In genomic region chr19:12633176-12633575, GRCm38 (mm10) we compare ENCODE assay signal across 37 mouse cellular contexts. TPM values are rescaled to one million over a fixed set of nuclear protein-coding genes. Genes with fewer than 3 reads are reported as not detected.
DNase-seq lines count a peak whose midpoint lies in the region; ATAC-seq and TF ChIP-seq lines count a peak whose summit lies in the region.
"Had no signal": no experiment of that assay in that cellular context is flagged by ENCODE, and none has a peak within 500 bp of the region (broad histone marks: within the 10 kb centered on the region; RNA-seq: fewer than 3 reads in every experiment).

Gene Glyat, plus strand, starts transcription at chr19:12633308.

- no peak within 1 kb of the TSS for H3K9ac ChIP-seq in kidney, embryonic 14.5 days (ENCODE audit: low read depth, low read length)
- H3K9ac ChIP-seq in kidney, embryonic 16.5 days (replicated peaks; ENCODE audit: low read length): no peak within 1 kb of the TSS
- H3K9ac ChIP-seq: hindbrain, embryonic 15.5 days; limb, embryonic 13.5 days; liver, embryonic 13.5 days had no signal

- no peaks in the 10 kb centered on the region for H3K9me3 ChIP-seq in kidney, embryonic 14.5 days (ENCODE audit: control insufficient read depth, low read length)
- no peaks in the 10 kb centered on the region for H3K9me3 ChIP-seq in kidney, embryonic 16.5 days (ENCODE audit: low read length)
- H3K9me3 ChIP-seq: hindbrain, embryonic 10.5 days; hindbrain, embryonic 15.5 days; limb, embryonic 13.5 days; liver, embryonic 13.5 days had no signal

- CTCF ChIA-PET in Patski (lab: Charles Lee): no interaction called here

- H3K4me1 ChIP-seq in kidney, embryonic 14.5 days (ENCODE audit: control insufficient read depth, insufficient read depth, low read length): no peaks in the 10 kb centered on the region
- no peaks in the 10 kb centered on the region for H3K4me1 ChIP-seq in kidney, embryonic 16.5 days (ENCODE audit: insufficient read depth, low read length)
- H3K4me1 ChIP-seq: hindbrain, embryonic 10.5 days; hindbrain, embryonic 15.5 days; limb, embryonic 13.5 days; liver, embryonic 13.5 days had no signal

- WGBS in kidney, embryonic 14.5 days: 71% methylated on average over 4 of the region's 4 CpGs
- WGBS in kidney, embryonic 16.5 days: 71% methylated on average over 4 of the region's 4 CpGs

- ATAC-seq in kidney, embryonic 14.5 days (ENCODE audit: low FRiP score, low TSS enrichment): no peak
- no peak for ATAC-seq in Patski
- no peak for ATAC-seq in kidney, embryonic 16.5 days (ENCODE audit: low FRiP score, low TSS enrichment)
- ATAC-seq: forebrain, embryonic 16.5 days; inflammation-experienced regulatory T-cells, adult 6 months had no signal

- POLR2A ChIA-PET in Patski (lab: Charles Lee): interaction anchor here (0.5 kb wide), 1 partner anchor 834 kb away, joined by 3 read pairs; no protein-coding TSS in a partner anchor

- H3K36me3 ChIP-seq in kidney, embryonic 14.5 days (ENCODE audit: control insufficient read depth, insufficient read depth, low read length): no peaks in the 10 kb centered on the region
- no peaks in the 10 kb centered on the region for H3K36me3 ChIP-seq in kidney, embryonic 16.5 days (ENCODE audit: insufficient read depth, low read length)
- H3K36me3 ChIP-seq: hindbrain, embryonic 10.5 days; hindbrain, embryonic 15.5 days; limb, embryonic 13.5 days; liver, embryonic 13.5 days had no signal

- no peak within 1 kb of the TSS for H3K4me3 ChIP-seq in kidney, embryonic 14.5 days (ENCODE audit: low read length)
- H3K4me3 ChIP-seq in kidney, embryonic 16.5 days (ENCODE audit: low read length): peak within 1 kb of the TSS; percentile 5; the same call in 1 of the 2 replicates
- H3K4me3 ChIP-seq: erythroblast, embryonic 14.5 days; gastrocnemius, adult 2 months; hindbrain, embryonic 10.5 days; hindbrain, embryonic 15.5 days; left cerebral cortex, adult 2 months; limb, embryonic 13.5 days; liver, embryonic 13.5 days had no signal

- no peak for TF ChIP-seq CTCF in Patski (IDR thresholded peaks at IDR 0.05)

- no peak within 1 kb of the TSS for H3K27ac ChIP-seq in kidney, embryonic 14.5 days (ENCODE audit: low read depth, low read length)
- no peak within 1 kb of the TSS for H3K27ac ChIP-seq in kidney, embryonic 16.5 days (ENCODE audit: low read length)
- H3K27ac ChIP-seq: gastrocnemius, adult 2 months; hindbrain, embryonic 10.5 days; hindbrain, embryonic 15.5 days; left cerebral cortex, adult 2 months; limb, embryonic 13.5 days; liver, embryonic 13.5 days; macrophage had no signal

- no peak within 1 kb of the TSS for H3K4me2 ChIP-seq in kidney, embryonic 14.5 days (replicated peaks; ENCODE audit: low read depth, low read length)
- 0 out of 2 replicates have a peak within 1 kb of the TSS, but pooled peaks have one; percentile 12 for H3K4me2 ChIP-seq in kidney, embryonic 16.5 days (replicated peaks; ENCODE audit: low read depth, low read length)
- H3K4me2 ChIP-seq: hindbrain, embryonic 15.5 days; limb, embryonic 13.5 days; liver, embryonic 13.5 days had no signal

- in situ Hi-C loops in Patski (cut with MboI; ENCODE audit: low pct_unique_long_range_greater_than_20kb): no loop called here

- H3K27me3 ChIP-seq in kidney, embryonic 14.5 days (ENCODE audit: control insufficient read depth, insufficient read depth, low read length): no peaks in the 10 kb centered on the region
- H3K27me3 ChIP-seq in Patski: peaks cover 3% of the 10 kb centered on the region
- no peaks in the 10 kb centered on the region for H3K27me3 ChIP-seq in kidney, embryonic 16.5 days (ENCODE audit: insufficient read depth, low read length)
- H3K27me3 ChIP-seq: hindbrain, embryonic 15.5 days; limb, embryonic 13.5 days; liver, embryonic 13.5 days had no signal

- DNase-seq in kidney, adult 18-20 months: peak; percentile 31
- DNase-seq in Patski (ENCODE audit: low read depth, low spot score): peak; percentile 2
- DNase-seq in kidney, postnatal 36 days: peak; percentile 57 to 75
- DNase-seq in layer of hippocampus, postnatal 36 days: no peak
- no peak for DNase-seq in adrenal gland, postnatal 36 days
- no peak for DNase-seq in left cerebral cortex, adult 8-10 months (ENCODE audit: low spot score in 2 of 2)
- DNase-seq: adrenal gland, postnatal 10 days; B cell, adult 2 months; cerebellum, adult 11 months; cerebellum, postnatal 14 days; gastrocnemius, adult 2 months; heart, postnatal 14 days; liver, embryonic 13.5 days; lung, adult 18-20 months; lung, postnatal 10 days; midbrain, embryonic 14.5 days; retina, postnatal 1 day; right cerebral cortex, postnatal 14 days; thymus, postnatal 25 days had no signal

RNA-seq across cellular contexts. Expression of gene Glyat, which starts in this region (rescaled TPM):
- polyA plus RNA-seq in kidney, embryonic 14.5 days (2014; fragmentation: Nextera tagmentation; extraction: Ambion mirVana): 4.3 and 4.4 TPM in 2 replicates
- polyA plus RNA-seq in Patski (2021): 0.64 TPM
- polyA plus RNA-seq in kidney, embryonic 16.5 days (2015; fragmentation: Nextera tagmentation; extraction: Ambion mirVana): 17.7 and 20.0 TPM in 2 replicates
- under 1 TPM; 0.17 to 0.28 TPM for total RNA-seq in layer of hippocampus, postnatal 36 days (2021)
- total RNA-seq in adrenal gland, postnatal 36 days (2021): under 1 TPM in 1 of 2 experiments, not detected in 1; 0.33 TPM
- total RNA-seq in left cerebral cortex, adult 8-10 months (2022): not detected
- total RNA-seq: gastrocnemius, adult 2 months; gastrocnemius, postnatal 4 days; heart, postnatal 14 days; left cerebral cortex, adult 2 months; left cerebral cortex, postnatal 36 days; monocyte, adult 5-6 weeks had no signal
- polyA plus RNA-seq: cortical plate, adult 2 months; embryonic facial prominence, embryonic 14.5 days; erythroblast, embryonic 14.5 days; forebrain, embryonic 11.5 days; forebrain, embryonic 16.5 days; heart, embryonic 14.5 days; hindbrain, embryonic 10.5 days; hindbrain, embryonic 15.5 days; inflammation-experienced regulatory T-cells, adult 6 months; limb, embryonic 13.5 days; macrophage; midbrain, embryonic 14.5 days; neural tube, embryonic 14.5 days had no signal

Comparison
In these comparisons a context has a peak if more than half of its experiments do, and no peak if none do; other contexts are left out.
1. Peak in DNase-seq in Patski; RNA of the gene not detected or under 1 TPM.
2. DNase-seq: peak in kidney, adult 18-20 months (single experiment) and kidney, postnatal 36 days (2 of 2); none in layer of hippocampus, postnatal 36 days (0 of 2), adrenal gland, postnatal 36 days (0 of 2) and left cerebral cortex, adult 8-10 months (0 of 2).